13 mouse cellular contexts compared by ENCODE assay signal in the genomic region with DNA sequence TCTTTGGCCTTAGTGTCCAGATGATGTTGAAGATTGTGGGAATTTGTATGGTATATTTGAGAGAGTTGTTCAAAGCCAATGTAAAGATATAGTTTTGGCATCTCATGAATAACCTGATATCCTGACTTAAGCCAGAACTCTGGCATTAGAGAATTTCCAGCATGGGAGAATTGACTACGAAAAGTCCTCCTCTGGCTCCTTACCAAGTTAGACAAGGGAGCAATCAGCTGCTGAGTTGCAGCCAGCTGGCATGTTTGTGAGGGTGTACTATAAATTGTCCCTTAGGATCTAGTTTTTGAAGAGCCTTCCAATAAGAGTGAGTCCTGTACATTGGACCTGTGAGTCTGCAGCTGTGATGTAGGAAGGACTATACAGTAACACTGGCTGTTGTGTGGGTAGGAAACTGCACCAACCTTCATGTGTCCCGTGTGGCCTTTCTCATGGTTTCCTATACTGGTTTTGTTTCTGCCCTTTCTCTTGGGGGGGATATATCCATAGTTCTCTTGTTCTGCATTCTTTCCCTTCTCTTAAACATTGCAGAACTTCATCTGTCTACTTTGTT. TPM values are rescaled to one million over a fixed set of nuclear protein-coding genes. Genes with fewer than 3 reads are reported as not detected.
DNase-seq lines count a peak whose midpoint lies in the region; ATAC-seq and TF ChIP-seq lines count a peak whose summit lies in the region.
"Had no signal": no experiment of that assay in that cellular context is flagged by ENCODE, and none has a peak within 500 bp of the region (broad histone marks: within the 10 kb centered on the region; RNA-seq: fewer than 3 reads in every experiment).

No protein-coding gene starts in this region.

- no peak overlapping the region for H3K9ac ChIP-seq in heart, embryonic 12.5 days
- H3K9ac ChIP-seq in heart, adult 2 months (ENCODE audit: low read depth, low read length): no peak overlapping the region
- H3K9ac ChIP-seq in lung, postnatal 0 days (replicated peaks; ENCODE audit: low read depth): no peak overlapping the region
- H3K9ac ChIP-seq in forebrain, embryonic 12.5 days: no peak overlapping the region

- TF ChIP-seq EP300 in heart, adult 2 months (IDR thresholded peaks at IDR 0.05; ENCODE audit: insufficient read depth, low read depth, low read length): no peak
- TF ChIP-seq EP300 in lung, postnatal 0 days (IDR thresholded peaks at IDR 0.05): no peak

- no peaks in the 10 kb centered on the region for H3K79me2 ChIP-seq in heart, adult 2 months (replicated peaks; ENCODE audit: control insufficient read depth, insufficient read depth, low read length)

- TF ChIP-seq POLR2A in heart, adult 2 months (IDR thresholded peaks at IDR 0.05; ENCODE audit: insufficient read depth, low read depth, low read length): no peak

- peak; percentile 45 for DNase-seq in adrenal gland, postnatal 10 days
- DNase-seq in adrenal gland, adult 18-20 months (ENCODE audit: low spot score in 2 of 2): no peak
- DNase-seq in heart, adult 2 months: no peak
- peak; percentile 22 for DNase-seq in lung, postnatal 0 days (ENCODE audit: low spot score)
- no peak for DNase-seq in lung, adult 18-20 months
- DNase-seq in heart, postnatal 4 days: peak; percentile 41
- DNase-seq: gastrocnemius, adult 2 months; kidney, postnatal 36 days; layer of hippocampus, postnatal 36 days; liver had no signal

- H3K27me3 ChIP-seq in heart, embryonic 12.5 days (replicated peaks): no peaks in the 10 kb centered on the region
- H3K27me3 ChIP-seq in heart, adult 2 months (ENCODE audit: control insufficient read depth, insufficient read depth, low read length): no peaks in the 10 kb centered on the region
- no peaks in the 10 kb centered on the region for H3K27me3 ChIP-seq in lung, postnatal 0 days (replicated peaks; ENCODE audit: insufficient read depth, low read length)
- no peaks in the 10 kb centered on the region for H3K27me3 ChIP-seq in forebrain, embryonic 12.5 days

- H3K36me3 ChIP-seq in heart, embryonic 12.5 days: 0 out of 2 replicates have a peak, but pooled peaks cover 4% of the 10 kb centered on the region
- H3K36me3 ChIP-seq in heart, adult 2 months (ENCODE audit: control insufficient read depth, insufficient read depth, low read length): peaks cover 3% of the 10 kb centered on the region; the same call in 1 of the 2 replicates
- no peaks in the 10 kb centered on the region for H3K36me3 ChIP-seq in lung, postnatal 0 days (ENCODE audit: insufficient read depth, low read length)
- H3K36me3 ChIP-seq in forebrain, embryonic 12.5 days (replicated peaks): 0 out of 2 replicates have a peak, but pooled peaks cover 5% of the 10 kb centered on the region

- H3K4me2 ChIP-seq in heart, embryonic 12.5 days: no peak overlapping the region
- no peak overlapping the region for H3K4me2 ChIP-seq in lung, postnatal 0 days (replicated peaks; ENCODE audit: low read depth, low read length)
- H3K4me2 ChIP-seq in forebrain, embryonic 12.5 days: no peak overlapping the region

- H3K4me3 ChIP-seq in heart, embryonic 12.5 days: no peak overlapping the region
- H3K4me3 ChIP-seq in heart, adult 2 months: no peak overlapping the region
- no peak overlapping the region for H3K4me3 ChIP-seq in lung, postnatal 0 days (ENCODE audit: low read depth, low read length)
- H3K4me3 ChIP-seq in forebrain, embryonic 12.5 days (replicated peaks): no peak overlapping the region
- H3K4me3 ChIP-seq: gastrocnemius, adult 2 months had no signal

- H3K4me1 ChIP-seq in heart, embryonic 12.5 days (replicated peaks): peaks cover 17% of the 10 kb centered on the region
- peaks cover 4% of the 10 kb centered on the region for H3K4me1 ChIP-seq in heart, adult 2 months (ENCODE audit: control insufficient read depth, insufficient read depth, low read length)
- no peaks in the 10 kb centered on the region for H3K4me1 ChIP-seq in lung, postnatal 0 days (ENCODE audit: insufficient read depth, low read depth, low read length)
- no peaks in the 10 kb centered on the region for H3K4me1 ChIP-seq in forebrain, embryonic 12.5 days

- 0 out of 2 replicates have a peak overlapping the region, but pooled peaks have one; percentile 21 for H3K27ac ChIP-seq in heart, embryonic 12.5 days (ENCODE audit: poor library complexity, severe bottlenecking)
- no peak overlapping the region for H3K27ac ChIP-seq in heart, adult 2 months
- no peak overlapping the region for H3K27ac ChIP-seq in lung, postnatal 0 days (ENCODE audit: low read length)
- H3K27ac ChIP-seq in forebrain, embryonic 12.5 days: no peak overlapping the region
- H3K27ac ChIP-seq: gastrocnemius, adult 2 months had no signal

- intact Hi-C loops in heart, adult 2 months (cut with DNase I): no loop called here

- no peaks in the 10 kb centered on the region for H3K9me3 ChIP-seq in heart, embryonic 12.5 days (replicated peaks)
- no peaks in the 10 kb centered on the region for H3K9me3 ChIP-seq in lung, postnatal 0 days (ENCODE audit: low read length)
- H3K9me3 ChIP-seq in forebrain, embryonic 12.5 days: no peaks in the 10 kb centered on the region

- WGBS in heart, embryonic 12.5 days: 68% methylated on average over 2 of the region's 2 CpGs
- 32% methylated on average over 2 of the region's 2 CpGs for WGBS in heart, adult 2 months
- 69% methylated on average over 2 of the region's 2 CpGs for WGBS in lung, postnatal 0 days
- 93% methylated on average over 2 of the region's 2 CpGs for WGBS in forebrain, embryonic 12.5 days

- ATAC-seq in heart, embryonic 12.5 days (ENCODE audit: insufficient number of reproducible peaks, low FRiP score): no peak
- ATAC-seq in lung, postnatal 0 days: no peak
- no peak for ATAC-seq in forebrain, embryonic 12.5 days (ENCODE audit: low FRiP score)
- ATAC-seq: intestine, postnatal 0 days had no signal

- TF ChIP-seq CTCF in heart, adult 2 months (IDR thresholded peaks at IDR 0.05): no peak
- no peak for TF ChIP-seq CTCF in lung, postnatal 0 days (IDR thresholded peaks at IDR 0.05)

RNA-seq across cellular contexts. Expression of a gene that starts 37.2 kb away (rescaled TPM):
- 10 to 100 TPM; 46.4 to 52.7 TPM for total RNA-seq in adrenal gland, postnatal 10 days (2021)
- 10 to 100 TPM; 44.8 to 51.3 TPM for total RNA-seq in adrenal gland, adult 18-20 months (2021)
- 21.1 and 21.5 TPM in 2 replicates for polyA plus RNA-seq in heart, embryonic 12.5 days (2016; fragmentation: Nextera tagmentation; extraction: Ambion mirVana)
- total RNA-seq in heart, adult 2 months (2021): 10 to 100 TPM; 24.1 to 31.7 TPM
- 12.6 and 25.1 TPM in 2 replicates for polyA plus RNA-seq in heart, adult 2 months (2012; rRNA removed)
- polyA plus RNA-seq in lung, postnatal 0 days (2015; fragmentation: Nextera tagmentation; extraction: Ambion mirVana): 11.9 and 12.9 TPM in 2 replicates
- total RNA-seq in heart, postnatal 4 days (2021): 10 to 100 TPM; 29.4 to 30.4 TPM
- polyA plus RNA-seq in forebrain, embryonic 12.5 days (2016; fragmentation: Nextera tagmentation; extraction: Ambion mirVana): 27.5 and 30.8 TPM in 2 replicates

RNA-seq across cellular contexts. Expression of a gene that starts 37.3 kb away (rescaled TPM):
- total RNA-seq in adrenal gland, postnatal 10 days (2021): 10 to 100 TPM; 20.1 to 27.5 TPM
- 10 to 100 TPM; 17.9 to 21.4 TPM for total RNA-seq in adrenal gland, adult 18-20 months (2021)
- polyA plus RNA-seq in heart, embryonic 12.5 days (2016; fragmentation: Nextera tagmentation; extraction: Ambion mirVana): 13.4 and 14.7 TPM in 2 replicates
- 10 to 100 TPM; 17.8 to 19.5 TPM for total RNA-seq in heart, adult 2 months (2021)
- polyA plus RNA-seq in heart, adult 2 months (2012; rRNA removed): 18.1 and 26.5 TPM in 2 replicates
- 9.9 and 11.0 TPM in 2 replicates for polyA plus RNA-seq in lung, postnatal 0 days (2015; fragmentation: Nextera tagmentation; extraction: Ambion mirVana)
- 10 to 100 TPM; 25.6 to 25.7 TPM for total RNA-seq in heart, postnatal 4 days (2021)
- 22.0 and 23.9 TPM in 2 replicates for polyA plus RNA-seq in forebrain, embryonic 12.5 days (2016; fragmentation: Nextera tagmentation; extraction: Ambion mirVana)

Comparison
In these comparisons a context has a peak if more than half of its experiments do, and no peak if none do; other contexts are left out.
1. DNase-seq: peak in adrenal gland, postnatal 10 days (single experiment), lung, postnatal 0 days (single experiment) and heart, postnatal 4 days (single experiment); none in adrenal gland, adult 18-20 months (0 of 2), heart, adult 2 months (0 of 2) and lung, adult 18-20 months (0 of 2).